Mouse (Mus musculus) neural tube, embryonic 14.5 days (tissue): Measurements from ENCODE around the gene Sh2d1b2. TPM values are rescaled to one million over a fixed set of nuclear protein-coding genes. Genes with fewer than 3 reads are reported as not detected.

Experiments used
- ATAC-seq: fragments of 200-750 bp; cut with Nextera tagmentation; 2 replicates; pipeline ENCODE4 v1.8.0; 2017; ENCODE audit warnings: low read depth, mild to moderate bottlenecking, moderate TSS enrichment, moderate library complexity
- H3K27ac ChIP-seq: fragments of 300-500 bp; sonication (generic); 2 replicates; pipeline ENCODE4 v1.5.1; 2014; ENCODE audit warnings: low read depth, mild to moderate bottlenecking, control low read depth, low read length, moderate library complexity, mixed read lengths
- H3K27me3 ChIP-seq: fragments of 300-500 bp; sonication (generic); 2 replicates; pipeline ENCODE4 v1.6.1; 2014; ENCODE audit warnings: low read length; ENCODE audit not compliant: control insufficient read depth, insufficient read depth
- H3K36me3 ChIP-seq: fragments of 300-500 bp; sonication (generic); 2 replicates; pipeline ENCODE4 v1.6.1; 2014; ENCODE audit warnings: low read length, mixed read lengths; ENCODE audit not compliant: control insufficient read depth, insufficient read depth
- H3K4me1 ChIP-seq: fragments of 300-500 bp; sonication (generic); 2 replicates; pipeline ENCODE4 v1.6.1; 2014; ENCODE audit warnings: low read length; ENCODE audit not compliant: control insufficient read depth, insufficient read depth
- H3K4me2 ChIP-seq: fragments of 300-500 bp; sonication (generic); 2 replicates; pipeline ENCODE4 v1.6.1; 2014; ENCODE audit warnings: mild to moderate bottlenecking, low read depth, low read length, control low read depth
- H3K4me3 ChIP-seq: fragments of 300-500 bp; sonication (generic); 2 replicates; pipeline ENCODE4 v1.5.1; 2014; ENCODE audit warnings: low read depth, low read length, control low read depth, mixed read lengths
- H3K9ac ChIP-seq: fragments of 300-500 bp; sonication (generic); replicated peaks from 2 replicates; pipeline ENCODE4 v1.6.1; 2014; ENCODE audit warnings: low read depth, mild to moderate bottlenecking, control low read depth, low read length, mixed read lengths
- H3K9me3 ChIP-seq: fragments of 300-500 bp; sonication (generic); 2 replicates; pipeline ENCODE4 v1.6.1; 2016; ENCODE audit warnings: low read length; ENCODE audit not compliant: control insufficient read depth
- WGBS: fragments of 180-500 bp; shearing (Covaris S2); extraction: QIAGEN DNeasy Blood & Tissue Kit; methylation state at CpG from one replicate; pipeline ENCODE4 v1.1.7; 2014; 5-methylcytosine and 5-hydroxymethylcytosine counted together
- polyA plus RNA-seq: library from polyadenylated mRNA; unstranded; fragments of >200 nt; fragmentation: Nextera tagmentation; extraction: Ambion mirVana; gene quantifications from 2 replicates; pipeline ENCODE4 v1.2.1, GENCODE M21; 2014

Sh2d1b2 gene
- polyA plus RNA-seq, 1 experiment from 2014 or later, result not detected

- H3K9me3 ChIP-seq, result no peaks in the 10 kb centered on the region
- H3K4me1 ChIP-seq, result no peaks in the 10 kb centered on the region
- peak overlapping the region; percentile 56 for H3K4me2 ChIP-seq
- H3K27ac ChIP-seq, result 0 out of 2 replicates have a peak overlapping the region, but pooled peaks have one; percentile 60
- peak overlapping the region; percentile 78 for H3K9ac ChIP-seq
- H3K4me3 ChIP-seq, result peak overlapping the region; percentile 66
- no peaks in the 10 kb centered on the region for H3K27me3 ChIP-seq
- peak; percentile 18 for ATAC-seq
- 38% methylated on average over 27 of the region's 30 CpGs for WGBS
- no peaks in the 10 kb centered on the region for H3K36me3 ChIP-seq
These were observed 22.5 kb downstream of the Sh2d1b2 start for GRCm38 (mm10) chr1:170254893-170255559.

GRCm38 (mm10) chr1:170255560-170255910 lies 23.0 kb downstream of the Sh2d1b2 start:
- 17% methylated on average over 32 of the region's 32 CpGs for WGBS
- H3K9me3 ChIP-seq, result no peaks in the 10 kb centered on the region
- ATAC-seq, result peak; percentile 100

GRCm38 (mm10) chr1:170270281-170270680 lies 37.7 kb downstream of the Sh2d1b2 start:
- Histone ChIP-seq H3K9me3 (no peaks in the 10 kb centered on the region), H3K36me3 (no peaks in the 10 kb centered on the region), H3K4me3 (no peak overlapping the region), H3K4me2 (no peak overlapping the region), H3K27me3 (no peaks in the 10 kb centered on the region), H3K9ac (no peak overlapping the region), H3K27ac (no peak overlapping the region), H3K4me1 (no peaks in the 10 kb centered on the region)
- no peak for ATAC-seq
- 91% methylated on average over 6 of the region's 6 CpGs for WGBS

More at GRCm38 (mm10) chr1:170255560-170255910, 23.0 kb downstream of the Sh2d1b2 start:
- Histone ChIP-seq H3K27ac (0 out of 2 replicates have a peak overlapping the region, but pooled peaks have one; percentile 60), H3K4me3 (peak overlapping the region; percentile 66), H3K4me1 (no peaks in the 10 kb centered on the region), H3K4me2 (peak overlapping the region; percentile 56), H3K9ac (peak overlapping the region; percentile 78), H3K27me3 (no peaks in the 10 kb centered on the region), H3K36me3 (no peaks in the 10 kb centered on the region)

GRCm38 (mm10) chr1:170270696-170271095 lies 38.1 kb downstream of the Sh2d1b2 start:
- Histone ChIP-seq H3K9me3 (no peaks in the 10 kb centered on the region), H3K4me1 (no peaks in the 10 kb centered on the region), H3K36me3 (no peaks in the 10 kb centered on the region), H3K27me3 (no peaks in the 10 kb centered on the region), H3K4me2 (no peak overlapping the region), H3K4me3 (no peak overlapping the region), H3K27ac (no peak overlapping the region), H3K9ac (no peak overlapping the region)
- WGBS, result 93% methylated on average over 4 of the region's 4 CpGs
- no peak for ATAC-seq

- H3K27ac ChIP-seq, result no peak overlapping the region
- no peaks in the 10 kb centered on the region for H3K27me3 ChIP-seq
- H3K4me1 ChIP-seq, result no peaks in the 10 kb centered on the region
- H3K9ac ChIP-seq, result no peak overlapping the region
- no peak overlapping the region for H3K4me3 ChIP-seq
- H3K9me3 ChIP-seq, result no peaks in the 10 kb centered on the region
- no peak overlapping the region for H3K4me2 ChIP-seq
- H3K36me3 ChIP-seq, result no peaks in the 10 kb centered on the region
- ATAC-seq, result no peak
These were observed 40.7 kb downstream of the Sh2d1b2 start for GRCm38 (mm10) chr1:170273252-170273651.

GRCm38 (mm10) chr1:170277016-170277415 lies 44.5 kb downstream of the Sh2d1b2 start, which contains the start of gene Sh2d1b1:
Sh2d1b1 (plus strand) TSS chr1:170277320.
- H3K27ac ChIP-seq, result no peak within 1 kb of the TSS
- H3K9me3 ChIP-seq, result no peaks in the 10 kb centered on the region
- no peaks in the 10 kb centered on the region for H3K27me3 ChIP-seq
- no peak within 1 kb of the TSS for H3K4me2 ChIP-seq
- WGBS, result 93% methylated on average over 2 of the region's 3 CpGs
- no peak for ATAC-seq
- H3K9ac ChIP-seq, result no peak within 1 kb of the TSS
- H3K4me3 ChIP-seq, result no peak within 1 kb of the TSS
- H3K4me1 ChIP-seq, result no peaks in the 10 kb centered on the region
- H3K36me3 ChIP-seq, result no peaks in the 10 kb centered on the region

GRCm38 (mm10) chr1:170282415-170283129 lies 50.0 kb downstream of the Sh2d1b2 start:
- no peak for ATAC-seq
- Histone ChIP-seq H3K9ac (no peak overlapping the region), H3K4me1 (no peaks in the 10 kb centered on the region), H3K4me2 (no peak overlapping the region), H3K4me3 (no peak overlapping the region), H3K36me3 (no peaks in the 10 kb centered on the region), H3K27me3 (no peaks in the 10 kb centered on the region), H3K9me3 (no peaks in the 10 kb centered on the region), H3K27ac (no peak overlapping the region)
- 79% methylated on average over 4 of the region's 4 CpGs for WGBS

- Histone ChIP-seq H3K9ac (no peak overlapping the region), H3K4me2 (no peak overlapping the region), H3K4me1 (no peaks in the 10 kb centered on the region), H3K27ac (no peak overlapping the region), H3K9me3 (no peaks in the 10 kb centered on the region), H3K4me3 (no peak overlapping the region), H3K27me3 (no peaks in the 10 kb centered on the region), H3K36me3 (no peaks in the 10 kb centered on the region)
- peak; percentile 75 for ATAC-seq
- WGBS, result 47% methylated on average over 9 of the region's 9 CpGs
These were observed 59.8 kb downstream of the Sh2d1b2 start for GRCm38 (mm10) chr1:170292239-170292951.

GRCm38 (mm10) chr1:170293257-170293656 lies 60.7 kb downstream of the Sh2d1b2 start:
- no peaks in the 10 kb centered on the region for H3K27me3 ChIP-seq
- no peak overlapping the region for H3K4me3 ChIP-seq
- no peak overlapping the region for H3K4me2 ChIP-seq
- no peaks in the 10 kb centered on the region for H3K9me3 ChIP-seq
- H3K9ac ChIP-seq, result no peak overlapping the region
- H3K27ac ChIP-seq, result no peak overlapping the region
- 90% methylated on average over 5 of the region's 5 CpGs for WGBS
- ATAC-seq, result no peak
- no peaks in the 10 kb centered on the region for H3K4me1 ChIP-seq
- H3K36me3 ChIP-seq, result no peaks in the 10 kb centered on the region
